Mouse (Mus musculus) right cerebral cortex, postnatal 10 days (tissue): Measurements from ENCODE around the gene Syt7.

Experiments
- DNase-seq, 2 experiments: peaks; one replicate each; pipeline ENCODE4 v3.0.0; 2021; ENCODE audit warnings: low spot score in 2 of 2

The Syt7 gene

DNA sequence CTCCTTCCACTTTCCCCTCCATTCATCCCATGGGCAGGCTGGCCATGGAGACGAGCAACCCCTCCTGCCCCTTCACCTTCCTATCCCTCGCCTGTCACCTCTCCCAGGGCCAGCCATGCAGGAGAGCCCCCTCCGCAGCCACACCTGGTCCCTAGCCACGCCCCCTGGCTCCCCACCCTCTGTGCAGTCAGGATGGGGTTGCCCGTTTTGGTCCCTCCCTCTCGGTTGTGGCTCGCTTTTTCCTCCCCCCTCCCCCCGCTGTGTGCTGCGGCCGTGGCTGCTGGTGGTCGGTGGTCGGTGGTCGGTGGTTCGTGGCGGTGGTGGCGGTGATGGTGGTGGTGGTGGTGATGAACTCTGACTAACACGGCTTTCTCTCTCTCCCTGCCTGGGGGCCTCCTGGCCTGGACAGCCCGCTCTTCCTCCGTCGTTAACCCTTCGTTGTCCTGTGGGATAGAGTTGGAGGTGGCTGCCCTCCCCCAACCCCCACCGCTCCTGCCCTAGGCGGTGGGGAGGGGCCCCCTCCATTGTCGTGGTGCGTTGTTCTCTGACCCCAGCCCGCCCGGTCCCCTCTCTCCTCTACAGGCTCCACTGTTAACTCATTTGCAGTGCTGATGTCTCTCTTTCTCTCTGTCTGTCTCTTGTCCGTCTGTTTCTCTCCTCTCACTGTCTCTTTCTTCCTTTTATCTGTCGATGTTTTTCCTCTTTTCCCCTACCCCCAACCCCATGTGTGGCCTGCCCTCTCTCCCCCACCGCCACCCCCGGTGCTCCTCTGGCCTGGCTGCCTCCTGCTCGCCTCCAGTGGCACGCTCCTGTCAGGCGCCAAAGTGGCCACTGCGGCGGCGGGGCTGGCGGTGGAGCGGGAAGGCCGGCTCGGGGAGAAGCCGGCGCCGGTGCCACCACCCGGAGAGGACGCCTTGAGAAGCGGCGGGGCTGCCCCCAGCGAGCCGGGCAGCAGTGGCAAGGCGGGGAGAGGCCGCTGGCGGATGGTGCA, 33.4 kb downstream of the Syt7 start:
- DNase-seq = no peak

DNA sequence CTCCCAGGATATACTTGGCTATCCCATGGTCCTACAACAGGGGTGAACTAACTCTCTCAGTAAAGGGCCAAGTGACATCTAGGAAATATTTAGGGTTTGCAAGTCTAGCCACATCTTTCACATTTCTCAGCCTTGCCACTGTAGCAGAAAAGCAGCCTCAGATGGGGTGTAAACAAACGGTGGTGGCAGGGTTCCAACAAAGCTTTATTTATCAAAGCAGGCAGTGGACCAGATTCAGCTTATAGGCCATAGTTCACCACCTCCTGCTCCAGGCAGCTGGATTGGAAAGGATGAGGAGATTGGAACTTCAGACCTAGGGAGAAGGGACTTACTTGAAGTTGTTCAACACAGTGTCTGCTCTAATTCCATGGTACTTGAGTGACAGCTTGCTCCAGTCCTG, 35.9 kb downstream of the Syt7 start:
- no peak for DNase-seq

DNA sequence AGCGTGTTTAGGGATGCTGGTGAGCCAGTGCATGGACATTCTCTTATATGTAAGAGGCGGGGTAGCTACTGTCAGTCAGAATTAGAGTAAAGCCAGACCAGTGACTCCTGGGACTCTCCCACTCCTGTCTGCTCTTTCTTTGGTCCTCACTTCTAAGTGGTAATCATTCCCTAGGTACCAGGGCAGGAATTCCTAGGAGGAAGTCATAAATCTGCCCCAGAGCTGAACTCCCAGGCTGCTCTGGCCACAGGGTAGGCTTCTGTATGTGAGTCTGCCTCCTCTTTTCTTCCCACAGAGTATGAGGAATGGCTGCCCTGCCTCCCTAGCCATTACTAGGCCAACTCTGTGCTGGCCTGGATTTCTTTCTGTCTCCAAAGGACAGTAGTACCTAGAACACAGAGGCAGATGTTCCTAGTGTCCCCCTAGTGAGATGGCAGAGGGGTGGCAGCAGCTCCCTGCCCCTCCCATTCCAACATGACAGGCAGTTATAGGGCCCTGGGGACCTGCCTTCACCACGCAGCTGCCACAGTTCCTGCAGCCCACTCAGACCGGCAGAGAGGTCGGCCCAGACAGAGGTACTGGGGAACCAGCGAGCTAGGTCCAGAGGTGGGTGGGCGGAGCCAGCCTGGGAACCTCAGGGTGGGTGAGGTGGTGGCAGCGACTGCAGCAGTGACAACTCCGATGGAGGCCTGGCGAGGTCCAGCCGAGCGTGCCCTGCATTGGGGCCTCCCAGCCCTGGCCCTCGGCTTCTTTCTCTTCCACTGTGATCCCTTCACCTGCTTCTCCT, 36.8 kb downstream of the Syt7 start:
- DNase-seq = no peak

DNA sequence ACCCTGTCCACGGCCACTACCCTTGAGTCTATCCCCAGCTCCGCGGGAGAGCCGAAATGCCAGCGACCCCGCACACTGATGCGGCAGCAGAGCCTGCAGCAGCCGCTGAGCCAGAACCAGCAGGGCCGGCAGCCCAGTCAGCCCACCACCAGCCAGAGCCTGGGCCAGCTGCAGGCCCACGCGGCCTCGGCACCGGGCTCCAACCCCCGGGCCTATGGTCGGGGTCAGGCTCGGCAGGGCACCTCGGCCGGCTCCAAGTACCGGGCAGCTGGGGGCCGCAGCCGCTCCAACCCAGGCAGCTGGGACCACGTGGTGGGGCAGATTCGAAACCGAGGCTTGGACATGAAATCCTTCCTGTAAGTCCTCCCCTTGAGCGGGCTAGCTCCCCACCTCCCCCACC, 37.4 kb downstream of the Syt7 start:
- no peak for DNase-seq

DNA sequence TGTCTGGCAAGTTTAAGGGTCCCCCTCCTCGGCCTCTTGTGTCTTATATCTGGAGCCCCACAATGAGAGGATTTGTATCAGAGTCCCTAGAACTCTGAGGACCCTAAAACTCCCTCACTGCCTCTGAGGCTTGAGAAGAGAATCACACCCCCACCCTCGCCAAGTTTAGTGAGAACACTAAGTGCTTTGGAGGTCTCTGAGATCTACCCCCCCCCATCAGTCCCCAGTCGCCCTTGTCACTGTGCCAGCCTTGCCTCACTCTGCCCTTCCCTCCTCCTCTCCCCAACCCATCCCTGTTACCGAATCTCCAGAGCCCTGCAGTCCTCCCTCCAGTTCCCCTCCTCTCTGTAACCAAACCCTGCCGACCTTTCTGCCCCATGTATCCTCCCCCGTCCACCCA, 37.9 kb downstream of the Syt7 start:
- no peak for DNase-seq

- no peak for DNase-seq
Observed at GRCm38 (mm10) chr19:10427431-10427830, 38.5 kb downstream of the Syt7 start.

GRCm38 (mm10) chr19:10429371-10429770, 40.5 kb downstream of the Syt7 start:
- DNase-seq = no peak

DNA sequence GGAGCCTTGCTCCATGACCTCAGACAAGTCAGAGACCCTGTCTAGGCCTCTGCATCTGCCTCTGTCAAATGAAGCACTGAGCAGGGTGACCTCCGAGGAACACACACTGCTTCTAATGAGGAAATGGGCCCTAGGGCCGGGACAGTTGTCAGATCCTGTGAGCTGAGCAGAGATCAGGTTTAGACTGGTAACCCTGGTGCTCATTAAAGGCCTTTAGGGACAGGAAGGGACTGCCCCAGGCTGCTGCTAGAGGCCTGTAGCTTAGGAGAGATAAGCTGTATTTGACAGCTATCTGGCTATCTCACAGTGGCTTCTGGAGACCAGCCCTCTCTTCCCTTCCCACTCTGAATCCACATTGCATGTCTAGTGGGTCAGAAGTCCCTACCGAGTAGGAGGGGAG, 42.5 kb downstream of the Syt7 start:
- no peak for DNase-seq

- no peak for DNase-seq
Observed at GRCm38 (mm10) chr19:10431841-10432240, 43.0 kb downstream of the Syt7 start.

- no peak for DNase-seq
Observed at GRCm38 (mm10) chr19:10433225-10433624, 44.3 kb downstream of the Syt7 start.

GRCm38 (mm10) chr19:10433879-10434540, 45.1 kb downstream of the Syt7 start:
- peak; percentile 77 to 83 for DNase-seq

DNA sequence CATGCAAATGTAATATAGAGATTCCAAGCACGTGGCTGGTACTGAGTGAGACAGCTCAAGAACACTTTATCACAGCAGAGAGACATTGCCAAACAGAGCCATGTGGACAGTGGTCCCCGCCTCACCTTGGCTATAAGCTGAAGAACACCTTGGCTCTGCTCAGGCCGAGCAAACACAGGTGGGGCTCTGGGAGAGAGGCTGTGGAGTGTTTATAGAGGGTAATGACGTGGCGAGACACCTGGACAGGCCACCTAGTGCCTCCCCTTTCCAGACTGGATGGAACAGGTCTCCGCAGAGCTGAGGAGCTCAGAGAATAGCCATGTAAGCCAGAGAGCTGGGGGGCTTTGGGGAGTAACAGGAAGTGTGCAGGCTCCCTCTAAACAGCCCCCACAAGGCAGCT, 46.0 kb downstream of the Syt7 start:
- no peak for DNase-seq

DNA sequence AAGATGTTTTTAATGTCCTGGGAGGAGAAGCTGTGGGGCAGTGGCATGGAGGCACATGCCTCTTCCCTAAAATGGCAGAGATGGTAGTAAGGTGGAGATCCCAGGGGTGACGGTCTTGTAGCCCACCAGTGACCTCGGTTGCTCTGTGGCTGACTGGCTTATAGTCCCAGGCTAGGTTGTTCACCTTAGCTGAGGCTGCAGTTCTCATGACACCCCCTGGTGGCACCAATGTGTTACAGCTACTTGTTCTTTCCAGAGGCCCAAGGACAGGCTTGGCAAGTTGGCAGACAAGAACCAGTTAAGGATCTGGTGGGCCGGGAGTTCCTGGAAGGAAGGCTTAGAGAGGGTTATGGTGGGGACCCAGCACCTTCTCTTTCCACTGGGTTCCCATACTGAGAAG, 47.0 kb downstream of the Syt7 start:
- DNase-seq = peak; percentile 79 to 80

DNA sequence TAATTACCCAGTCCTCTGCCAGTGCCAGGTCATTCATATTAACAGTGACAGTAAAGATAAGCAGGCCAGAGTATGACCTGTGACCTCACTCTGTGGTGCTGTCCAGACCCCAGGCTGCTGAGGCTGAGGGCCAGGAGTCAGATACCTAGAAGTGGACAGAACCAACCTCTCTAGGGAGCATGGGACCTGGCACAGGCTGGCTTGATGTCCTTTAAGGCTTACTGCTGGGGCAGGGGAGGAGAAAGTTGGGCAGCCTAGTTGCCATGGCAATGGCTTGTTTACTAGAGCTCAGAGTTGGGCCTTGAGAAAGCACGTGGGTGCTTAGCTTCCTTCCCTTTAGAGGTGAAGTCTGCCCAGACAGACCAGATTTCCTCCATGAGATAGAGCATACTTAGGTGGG, 47.8 kb downstream of the Syt7 start:
- DNase-seq = no peak

DNA sequence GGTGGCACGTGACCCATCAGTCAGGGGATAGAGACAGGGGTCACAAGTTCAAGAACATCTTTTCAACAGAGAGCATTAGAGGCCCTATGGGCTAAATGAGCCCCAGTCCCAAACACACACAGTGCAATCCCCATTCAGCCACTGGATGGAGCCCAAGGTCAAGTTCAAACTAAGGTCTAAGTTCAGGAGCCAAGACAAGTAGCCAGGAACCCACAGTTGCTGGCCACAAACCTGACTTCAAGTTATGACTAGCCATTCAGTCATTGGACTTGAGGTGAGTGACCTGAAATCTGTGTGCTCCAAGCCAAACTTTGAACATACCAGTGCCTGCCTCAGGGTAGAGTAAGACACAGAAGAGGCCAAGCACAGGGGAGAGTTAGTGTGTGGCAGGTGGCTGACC, 48.6 kb downstream of the Syt7 start:
- no peak for DNase-seq

DNA sequence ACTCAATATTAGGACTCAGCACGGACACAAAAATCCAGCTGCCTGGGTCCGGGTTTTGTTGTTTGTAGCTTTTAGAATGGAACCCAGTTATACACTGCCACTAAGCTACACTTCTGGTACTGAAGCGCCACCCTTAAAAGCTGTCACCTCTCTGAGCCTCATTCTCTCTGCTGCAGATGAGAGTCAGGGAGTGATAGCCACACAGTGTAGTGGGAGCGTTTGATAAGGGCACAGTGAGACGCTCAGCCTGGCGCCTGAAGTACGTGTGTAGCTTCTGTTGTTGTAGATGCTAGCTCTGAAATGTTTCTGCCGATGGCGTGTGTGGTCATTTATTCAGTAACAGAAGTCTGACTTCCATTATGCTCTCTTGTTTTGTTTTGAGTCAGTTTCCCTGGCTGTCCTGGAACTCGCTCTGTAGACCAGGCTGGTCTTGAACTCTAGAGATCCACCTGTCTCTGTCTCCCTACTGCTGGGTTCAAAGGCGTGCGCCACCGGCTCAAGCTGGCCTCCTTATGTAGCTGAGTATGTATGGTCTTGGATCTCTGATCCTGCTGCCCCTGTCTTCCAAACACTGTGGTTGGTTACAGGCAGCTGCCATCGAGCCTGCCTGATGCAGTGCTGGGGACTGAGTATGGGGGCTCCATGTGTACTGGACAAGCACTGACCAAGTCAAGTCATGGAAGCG, 55.9 kb downstream of the Syt7 start:
- no peak for DNase-seq

DNA sequence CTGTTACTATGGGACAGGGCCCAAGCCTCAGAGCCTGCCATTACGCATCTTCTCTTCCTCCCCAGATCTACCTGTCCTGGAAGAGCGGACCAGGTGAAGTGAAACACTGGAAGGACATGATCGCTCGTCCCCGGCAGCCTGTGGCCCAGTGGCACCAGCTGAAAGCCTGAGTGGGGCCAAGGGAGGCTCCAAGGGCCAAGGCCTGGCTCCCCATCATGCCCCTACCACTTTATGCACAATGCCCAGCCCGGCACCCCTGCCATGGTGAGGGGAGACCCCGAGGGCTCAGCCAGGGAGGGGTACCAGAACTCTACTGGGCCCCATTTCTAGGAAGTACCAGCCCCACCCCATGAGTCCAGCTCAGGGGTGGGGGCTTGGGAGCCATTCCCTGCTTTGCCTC, 59.4 kb downstream of the Syt7 start:
- DNase-seq = no peak

GRCm38 (mm10) chr19:10449190-10449589, 60.3 kb downstream of the Syt7 start:
- no peak for DNase-seq

DNA sequence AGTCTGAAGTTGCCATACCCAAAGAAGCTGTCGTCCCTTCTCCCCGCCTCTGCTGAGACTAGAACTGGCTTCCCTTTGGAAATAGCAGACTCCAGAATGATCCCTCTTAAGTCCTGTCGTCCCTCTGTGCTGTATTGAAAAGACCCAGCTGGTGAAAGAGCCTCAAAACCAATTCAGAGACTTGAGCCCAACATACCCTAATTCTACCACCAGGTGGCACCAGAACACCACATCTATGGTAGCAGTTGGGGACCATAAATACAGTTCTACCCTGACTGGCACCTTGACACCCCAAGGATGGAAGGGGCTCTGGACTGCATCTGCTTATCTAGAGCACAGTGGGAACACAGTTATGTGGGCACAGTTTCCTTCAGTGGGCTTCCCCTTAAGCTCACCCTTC, 60.8 kb downstream of the Syt7 start:
- peak; percentile 87 to 88 for DNase-seq

GRCm38 (mm10) chr19:10454718-10455436, 66.0 kb downstream of the Syt7 start:
- no peak for DNase-seq

DNA sequence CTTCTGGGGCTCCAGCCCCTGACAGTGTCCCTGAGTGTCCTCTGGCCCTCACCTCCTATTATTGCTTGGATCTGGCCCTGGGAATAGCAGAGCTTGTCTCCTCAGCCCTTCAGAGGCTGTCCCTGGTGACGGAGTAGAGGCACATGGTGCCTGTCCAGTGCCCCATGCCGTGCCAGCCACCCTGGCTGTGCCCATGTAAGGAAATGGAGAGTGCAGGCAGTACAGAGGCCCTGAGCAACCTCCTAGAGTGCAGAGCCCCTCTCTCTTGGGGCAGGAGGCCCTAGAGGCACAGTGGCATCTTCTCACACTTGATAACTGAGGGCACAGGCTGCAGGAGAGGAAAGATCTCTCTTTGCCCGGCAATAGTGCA, 66.5 kb downstream of the Syt7 start:
- DNase-seq = no peak
